Mouse (Mus musculus) lung, postnatal 10 days (tissue): ENCODE measurements around the gene Aldh5a1.
"Not testable (repeated sequence)": the region's sequence is repeated elsewhere in the genome, so short reads cannot be mapped to it uniquely, and the experiment has no call there.

Experiments
- DNase-seq: peaks from one replicate; pipeline ENCODE4 v3.0.0; 2021

Aldh5a1 gene

GRCm38 (mm10) chr13:24937108-24937838 lies at the start of gene Aldh5a1:
Gene Aldh5a1 (minus strand): TSS chr13:24937661.
- peak; percentile 82 for DNase-seq

DNA sequence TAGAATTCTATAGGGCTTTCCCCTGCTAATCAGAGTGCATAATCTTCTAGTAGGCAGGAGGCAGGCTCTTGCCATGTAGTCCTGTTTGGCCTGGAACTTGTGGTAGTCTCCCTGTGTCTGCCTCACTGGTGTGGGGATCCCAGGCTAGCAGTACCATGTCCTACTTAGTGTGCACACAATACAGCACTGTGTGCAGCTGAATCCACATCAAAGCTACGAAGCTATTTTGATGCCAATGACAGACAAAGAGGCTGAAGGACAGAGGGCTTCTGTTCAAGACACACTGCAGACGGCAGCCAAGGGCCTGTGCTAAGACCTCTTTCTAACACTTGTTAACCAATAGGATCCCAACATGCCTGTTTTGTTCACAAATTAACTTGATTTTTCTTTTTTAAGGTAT lies 48.0 kb upstream of the Aldh5a1 start:
- no peak for DNase-seq

DNA sequence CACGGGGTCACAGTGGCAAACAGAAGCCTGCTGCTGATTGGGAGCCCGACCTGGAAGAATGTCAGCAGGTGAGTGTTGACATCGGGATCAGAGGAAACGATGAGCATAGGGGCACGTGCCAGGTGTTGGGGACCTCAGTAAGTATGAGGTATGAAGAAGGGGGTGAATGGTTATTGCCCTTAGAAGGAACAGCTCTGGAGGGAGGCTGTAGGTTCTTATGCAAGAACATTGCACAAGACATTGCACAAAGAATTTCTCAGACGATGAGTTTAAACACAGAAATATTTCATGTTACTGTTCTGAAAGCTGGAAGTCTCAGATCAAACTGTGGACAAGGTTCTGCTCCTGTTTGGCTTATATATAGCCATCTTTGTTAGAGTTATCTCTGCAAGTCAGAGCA lies 43.6 kb upstream of the Aldh5a1 start:
- DNase-seq, result no peak

GRCm38 (mm10) chr13:24977820-24978342 lies 40.4 kb upstream of the Aldh5a1 start:
- DNase-seq, result no peak

DNA sequence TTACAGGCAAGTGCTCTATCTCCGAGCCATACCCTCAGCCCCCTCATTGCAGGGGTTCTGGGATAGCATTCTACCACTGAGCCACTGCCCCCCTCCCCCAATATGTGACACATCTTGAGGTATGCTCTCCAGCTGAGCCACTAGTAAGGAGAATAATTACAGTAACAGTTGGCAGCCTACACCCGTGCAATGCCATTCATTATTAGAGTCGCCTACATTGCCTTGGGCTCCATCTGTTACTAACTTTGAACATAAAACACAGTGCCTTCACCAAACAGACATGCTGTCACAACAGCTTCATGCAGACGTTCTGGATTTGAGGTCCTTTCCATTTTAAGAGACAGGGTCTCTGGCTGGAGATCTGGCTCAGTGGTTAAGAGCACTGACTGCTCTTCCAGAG lies 38.9 kb upstream of the Aldh5a1 start:
- no peak for DNase-seq

DNA sequence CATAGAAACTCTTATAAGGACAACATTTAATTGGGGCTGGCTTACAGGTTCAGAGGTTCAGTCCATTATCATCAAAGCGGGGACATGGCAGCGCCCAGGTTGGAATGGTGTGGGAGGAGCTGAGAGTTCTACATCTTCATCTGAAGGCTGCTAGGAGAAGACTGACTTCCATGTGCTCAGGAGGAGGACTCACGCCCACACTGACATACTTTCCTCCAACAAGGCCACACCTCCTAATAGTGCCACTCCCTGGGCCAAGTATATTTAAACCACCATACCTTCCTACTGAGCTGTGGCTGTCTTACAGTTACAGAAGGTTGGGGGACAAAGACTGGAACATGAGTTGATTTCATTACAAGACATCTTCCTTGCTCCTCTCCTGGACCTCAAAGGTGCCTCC lies 34.3 kb upstream of the Aldh5a1 start:
- DNase-seq, result not testable (repeated sequence)

- DNase-seq, result no peak
These were observed 28.4 kb upstream of the Aldh5a1 start for GRCm38 (mm10) chr13:24965846-24966201.

DNA sequence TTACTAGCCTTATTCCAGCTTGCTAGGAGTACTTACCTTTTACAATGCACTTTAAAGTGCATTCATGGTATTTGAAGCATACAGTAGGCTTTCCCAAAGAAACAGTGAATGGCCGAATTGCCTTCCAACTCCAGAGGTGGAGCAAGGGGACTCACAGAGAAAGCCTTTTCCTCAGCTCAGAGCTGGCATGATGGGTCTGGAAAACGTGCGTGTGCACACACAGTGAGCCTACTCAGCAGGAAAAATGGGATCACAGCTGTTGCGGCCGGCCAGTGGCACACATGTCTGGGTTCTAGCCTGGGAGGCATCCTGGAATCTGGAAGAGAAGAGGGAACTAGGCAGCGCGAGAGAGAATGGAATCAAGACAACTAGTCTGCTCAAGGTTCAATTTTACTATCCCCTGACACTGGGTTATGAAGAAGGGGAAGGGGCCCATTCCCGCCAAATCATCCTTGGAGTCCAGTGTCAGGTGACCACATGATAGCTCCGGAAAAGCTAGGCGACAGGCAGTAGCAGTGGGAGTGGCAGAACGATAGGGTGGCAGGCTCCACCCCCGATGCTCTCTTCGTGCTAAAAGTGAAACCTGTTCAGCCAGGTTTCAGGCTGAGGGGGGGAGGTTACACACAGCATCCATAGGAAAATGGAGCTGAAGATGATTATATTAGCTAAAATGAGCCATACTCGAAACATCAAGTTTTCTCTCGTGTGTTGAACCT lies 27.8 kb upstream of the Aldh5a1 start:
- DNase-seq, result no peak

DNA sequence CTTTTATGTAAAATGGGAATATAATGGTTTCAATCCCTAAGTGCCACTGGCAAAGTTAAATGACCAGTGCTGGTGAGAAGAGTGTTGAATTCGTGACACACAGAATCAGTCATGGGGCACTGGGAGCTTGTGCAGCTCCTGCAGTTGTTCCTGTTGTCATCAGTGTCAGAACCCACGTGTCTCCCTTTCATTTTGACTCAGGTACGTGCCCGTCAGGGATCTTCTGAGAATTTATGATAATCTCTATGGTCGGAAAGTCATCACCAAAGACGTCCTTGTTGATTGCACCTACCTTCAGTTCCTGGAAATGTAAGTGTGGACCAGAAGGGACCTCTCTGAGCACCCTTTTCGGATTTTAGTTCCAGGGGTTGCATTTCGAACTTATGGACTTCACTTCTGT lies 24.7 kb upstream of the Aldh5a1 start:
- DNase-seq, result no peak

GRCm38 (mm10) chr13:24960084-24960483 lies 22.6 kb upstream of the Aldh5a1 start:
- DNase-seq, result no peak

GRCm38 (mm10) chr13:24958671-24959070 lies 21.2 kb upstream of the Aldh5a1 start:
- no peak for DNase-seq

- DNase-seq, result no peak
These were observed 18.0 kb upstream of the Aldh5a1 start for GRCm38 (mm10) chr13:24955500-24955899.

- DNase-seq, result no peak
These were observed 17.6 kb upstream of the Aldh5a1 start for GRCm38 (mm10) chr13:24955091-24955490.

GRCm38 (mm10) chr13:24952659-24953058 lies 15.2 kb upstream of the Aldh5a1 start:
- DNase-seq, result no peak

DNA sequence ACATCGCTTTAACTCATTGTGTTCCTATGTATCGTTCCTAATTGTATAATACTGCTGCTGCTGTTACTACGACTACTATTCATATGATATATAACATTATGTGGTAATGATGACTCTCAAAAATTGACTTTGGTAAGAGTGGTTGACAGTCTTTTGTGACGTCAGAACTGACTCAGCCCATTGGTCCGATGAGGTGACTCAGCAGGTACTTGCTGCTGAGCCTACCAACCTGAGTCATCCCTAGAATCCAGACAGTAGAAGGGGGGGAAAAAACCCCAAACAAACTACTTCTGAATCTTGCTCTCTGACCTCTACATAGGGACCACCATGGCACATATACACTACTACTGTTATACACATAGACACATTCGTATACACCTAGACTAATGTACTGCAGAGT lies 11.4 kb upstream of the Aldh5a1 start:
- no peak for DNase-seq

GRCm38 (mm10) chr13:24947158-24947557 lies 9.7 kb upstream of the Aldh5a1 start:
- no peak for DNase-seq

DNA sequence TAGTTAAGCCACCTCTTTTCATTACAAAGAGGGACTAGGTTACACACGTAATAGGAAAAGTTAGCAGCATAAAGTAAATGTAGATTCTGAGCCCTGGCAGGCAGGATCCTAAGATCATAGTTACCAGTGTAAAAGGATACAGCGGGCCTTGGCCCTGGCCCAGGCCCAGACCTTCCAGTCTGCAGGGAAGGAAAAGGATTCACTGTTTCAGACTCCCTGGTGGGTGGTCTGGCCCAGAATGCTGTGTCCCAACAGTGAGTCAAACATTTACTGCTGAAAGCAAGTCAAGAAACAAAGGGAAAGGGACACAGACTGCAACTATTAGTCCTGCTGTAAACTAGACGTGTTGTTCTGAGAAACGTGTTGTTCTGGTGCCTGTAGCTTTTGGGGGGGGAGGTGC lies 8.1 kb upstream of the Aldh5a1 start:
- peak; percentile 33 for DNase-seq

DNA sequence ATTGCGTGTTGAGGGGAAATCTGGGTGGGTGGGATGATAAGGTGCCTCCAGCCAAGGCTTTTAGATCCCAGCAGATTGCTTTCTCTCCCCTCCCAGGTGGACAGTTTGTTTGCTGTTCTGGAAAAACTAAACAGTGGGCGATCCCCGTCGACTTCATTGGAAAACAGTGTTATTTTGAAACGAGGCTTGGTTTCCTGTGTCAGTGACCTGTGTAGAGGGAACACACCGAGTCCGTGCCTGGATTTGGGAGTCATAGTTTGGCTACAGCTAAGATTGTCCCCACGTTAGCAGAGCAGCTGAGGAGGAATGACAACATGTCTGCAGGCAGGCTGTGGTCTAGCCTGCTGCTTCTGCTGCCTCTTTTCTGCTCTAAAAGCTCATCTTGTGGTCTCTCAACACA lies 5.8 kb upstream of the Aldh5a1 start:
- DNase-seq, result no peak

- DNase-seq, result no peak
These were observed 5.2 kb upstream of the Aldh5a1 start, which contains the start of gene Gpld1 for GRCm38 (mm10) chr13:24942512-24943282. Gene Gpld1 (plus strand): TSS chr13:24943152.

- no peak for DNase-seq
These were observed 2.0 kb upstream of the Aldh5a1 start for GRCm38 (mm10) chr13:24939472-24939871.

DNA sequence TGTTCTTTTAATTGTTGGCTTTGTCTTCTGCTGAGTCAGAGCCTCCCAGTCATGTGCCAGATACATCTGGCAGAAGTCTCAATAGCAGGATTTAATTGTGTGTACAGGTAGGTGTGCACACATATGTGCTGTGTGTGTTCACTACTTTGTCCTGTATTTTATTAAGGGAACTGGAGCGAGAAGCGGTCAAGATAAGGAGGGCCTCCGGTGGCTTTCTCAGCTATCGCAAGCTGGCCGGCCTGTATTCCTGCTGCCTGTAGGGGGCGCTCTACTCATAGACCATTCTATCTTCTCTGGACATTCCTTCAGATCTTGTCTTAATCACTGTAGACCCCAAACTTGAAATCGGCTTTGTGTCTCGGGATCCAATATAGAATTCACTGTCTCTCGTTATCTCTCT lies 1.2 kb upstream of the Aldh5a1 start:
- peak; percentile 85 for DNase-seq

- no peak for DNase-seq
These were observed 342 bp upstream of the Aldh5a1 start for GRCm38 (mm10) chr13:24937839-24938166.

- no peak for DNase-seq
These were observed 721 bp downstream of the Aldh5a1 start for GRCm38 (mm10) chr13:24936772-24937107.

DNA sequence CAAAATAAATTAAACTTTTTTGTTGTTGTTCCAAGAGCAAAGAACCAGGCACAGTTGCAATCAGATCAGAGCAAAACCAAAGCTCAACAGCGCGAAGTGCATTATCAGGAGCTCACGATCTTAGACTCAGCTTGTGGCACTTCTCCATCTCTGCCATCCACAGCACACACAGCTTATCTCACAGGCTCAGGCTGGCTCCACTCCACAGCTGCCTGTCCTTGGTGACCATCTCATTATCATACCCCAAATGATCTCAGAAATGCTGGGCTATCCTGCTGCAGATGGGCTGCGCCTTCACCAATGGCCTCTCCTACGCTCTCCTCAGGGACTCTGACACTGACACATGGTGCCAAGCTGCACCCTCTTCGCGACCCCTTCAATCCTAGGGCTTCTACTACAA lies 4.3 kb downstream of the Aldh5a1 start:
- no peak for DNase-seq
